Mouse (Mus musculus) brain, adult 10 weeks (tissue): ENCODE measurements around the gene Slc41a1. TPM values are rescaled to one million over a fixed set of nuclear protein-coding genes. Genes with fewer than 3 reads are reported as not detected.

Source experiments
- polyA plus RNA-seq: library from polyadenylated mRNA; stranded (reverse); fragments of 350-450 nt; fragmentation: Illumina TruSeq; extraction: RNeasy Lipid Tissue Mini Kit (QIAGEN cat#74804); gene quantifications from one replicate; pipeline ENCODE4 v1.2.3, GENCODE M21; 2015; ENCODE audit warnings: low read depth, low replicate concordance

Slc41a1 gene
- 32.5 TPM for polyA plus RNA-seq

DNA sequence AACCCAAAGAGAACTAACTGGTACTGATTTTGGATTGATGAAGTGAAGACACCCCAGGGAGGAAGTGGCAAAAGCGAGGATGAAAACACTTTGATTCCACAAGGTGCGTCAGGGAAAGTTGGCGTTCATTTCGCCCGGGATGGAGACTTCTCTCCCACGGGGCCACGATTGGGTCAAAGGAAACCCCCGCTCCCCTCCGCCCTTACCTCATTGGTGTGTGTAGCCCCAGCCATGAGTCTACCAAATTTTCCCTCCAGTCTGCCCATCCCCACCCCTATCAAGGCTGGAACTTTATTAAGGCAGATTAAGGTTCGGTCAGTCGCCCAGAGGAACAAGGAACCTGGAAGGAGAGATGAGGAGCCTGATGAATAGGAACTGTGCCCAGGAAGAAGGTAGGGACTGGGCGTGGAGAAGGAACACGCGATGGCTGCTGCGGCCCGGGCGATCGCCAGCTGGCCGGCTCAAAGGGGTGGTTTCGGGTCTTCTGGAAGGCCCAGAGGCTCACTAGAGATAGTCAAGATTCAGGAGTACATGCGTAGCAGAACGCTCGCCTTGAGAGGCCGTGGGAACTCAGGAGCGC is at the start of gene Slc41a1:
Slc41a1 (plus strand) TSS at position 287 of the 580 bp plus-strand sequence.

DNA sequence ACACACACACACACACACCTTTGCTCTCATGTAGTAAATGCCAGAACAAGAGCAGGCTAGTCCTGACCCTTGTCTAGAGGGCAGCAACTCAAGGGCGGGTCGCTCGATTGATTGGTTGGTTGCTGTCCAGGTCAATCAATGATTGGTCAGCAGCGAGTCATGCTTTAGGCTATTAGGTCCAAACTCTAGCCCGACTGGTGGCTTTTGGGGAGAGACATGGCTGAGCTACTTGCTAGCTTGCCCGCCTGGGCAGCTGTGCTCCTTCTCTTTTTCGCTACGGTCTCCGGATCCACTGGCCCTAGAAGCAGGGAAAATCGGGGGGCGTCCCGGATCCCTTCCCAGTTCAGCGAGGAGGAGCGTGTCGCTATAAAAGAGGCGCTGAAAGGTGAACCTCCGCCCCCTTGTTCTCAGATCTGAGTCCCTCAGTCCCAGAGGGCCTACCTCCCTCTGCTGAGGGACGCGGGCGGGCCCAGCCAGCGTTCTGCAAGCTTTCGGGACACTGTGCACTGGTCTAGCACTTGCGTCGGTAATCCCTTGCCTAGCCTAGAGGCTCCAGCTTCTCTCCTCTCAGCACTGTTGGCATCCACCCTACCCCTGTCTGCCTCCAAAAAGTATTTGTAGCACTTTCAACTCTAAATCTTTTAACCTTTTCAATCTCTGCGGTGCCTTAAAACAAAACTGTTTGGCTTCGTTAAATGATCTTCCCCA is 29.9 kb upstream of the Slc41a1 start, which contains the start of gene Pm20d1:
Pm20d1 (plus strand) TSS at position 180 of the 708 bp plus-strand sequence.

DNA sequence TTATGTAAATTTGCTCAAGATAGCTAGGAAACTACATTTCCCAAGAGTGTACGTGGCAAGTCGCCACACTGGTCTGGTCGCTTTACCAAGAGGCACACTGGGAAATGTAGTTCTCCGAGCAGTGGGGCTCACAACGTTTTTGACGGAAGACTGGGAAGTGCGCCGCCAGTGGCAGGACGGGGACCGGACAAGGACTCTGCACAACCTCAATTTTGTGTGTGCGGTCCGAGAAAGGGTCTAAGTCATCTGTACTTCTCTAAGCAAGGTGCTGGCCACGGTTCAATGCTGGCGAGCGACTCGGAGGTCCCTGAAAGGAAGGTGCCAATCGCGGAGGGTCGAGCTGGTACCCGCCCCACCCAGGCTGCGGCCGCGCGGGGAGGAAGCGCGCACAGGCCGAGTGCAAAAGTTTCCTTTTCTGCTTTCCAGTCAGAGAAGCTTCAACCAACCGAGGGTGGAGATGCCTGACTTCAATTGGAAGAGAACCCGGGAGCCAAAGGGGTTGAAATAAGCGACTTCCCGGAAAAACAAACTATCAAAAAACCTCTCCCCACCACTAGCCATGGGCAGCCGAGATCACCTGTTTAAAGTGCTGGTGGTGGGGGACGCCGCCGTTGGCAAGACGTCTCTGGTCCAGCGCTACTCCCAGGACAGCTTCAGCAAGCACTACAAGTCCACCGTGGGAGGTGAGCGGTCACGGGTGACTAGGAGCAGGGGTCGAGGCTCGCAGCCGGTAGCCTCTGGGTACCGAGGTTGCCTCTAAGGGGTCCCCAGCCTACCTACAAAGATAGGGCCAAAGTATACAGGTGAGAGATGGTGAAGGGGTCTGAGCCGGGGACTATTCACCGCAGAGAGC is 40.0 kb downstream of the Slc41a1 start, which contains the start of gene Rab29:
Rab29 (plus strand) TSS at position 132 of the 853 bp plus-strand sequence.

Other genes starting within 250 kb of the Slc41a1 start
- not detected for gene Avpr1b, start 228.3 kb upstream of the Slc41a1 start, polyA plus RNA-seq
- gene Ctse, start 189.2 kb upstream of the Slc41a1 start, polyA plus RNA-seq = not detected
- gene Rab7b, start 138.8 kb upstream of the Slc41a1 start, polyA plus RNA-seq = 3.3 TPM
- not detected for gene Slc26a9, start 83.5 kb upstream of the Slc41a1 start, polyA plus RNA-seq
- 1.4 TPM for gene Pm20d1, start 30.1 kb upstream of the Slc41a1 start, polyA plus RNA-seq
- gene Rab29, start 39.7 kb downstream of the Slc41a1 start, polyA plus RNA-seq = 9.3 TPM
- gene Nucks1, start 83.0 kb downstream of the Slc41a1 start, polyA plus RNA-seq = 54.7 TPM
- gene Slc45a3, start 135.5 kb downstream of the Slc41a1 start, polyA plus RNA-seq = 1.7 TPM
- gene Elk4, start 180.1 kb downstream of the Slc41a1 start, polyA plus RNA-seq = 12.0 TPM
- 40.7 TPM for gene Mfsd4a, start 240.6 kb downstream of the Slc41a1 start, polyA plus RNA-seq